Mouse (Mus musculus) gastrocnemius, postnatal 25 days (tissue): ENCODE measurements around the gene Crygf. TPM values are rescaled to one million over a fixed set of nuclear protein-coding genes. Genes with fewer than 3 reads are reported as not detected.
"Not testable (repeated sequence)": the region's sequence is repeated elsewhere in the genome, so short reads cannot be mapped to it uniquely, and the experiment has no call there.

Experiments used
- DNase-seq: peaks from one replicate; pipeline ENCODE4 v3.0.0; 2022
- long read RNA-seq, 2 experiments: library from polyadenylated mRNA; stranded (forward); transcript quantifications; one replicate each; pipeline ENCODE4 v2.0.0; 2021
- total RNA-seq, 2 experiments: library from RNA; stranded (reverse); gene quantifications; 1 replicate in 1 of 2; 2 replicates in 1 of 2; pipeline ENCODE4 v1.2.3; 2021

The Crygf gene
- not detected for total RNA-seq
- long read RNA-seq, experiment 1: 0 reads
- long read RNA-seq, experiment 2: 0 reads

DNA sequence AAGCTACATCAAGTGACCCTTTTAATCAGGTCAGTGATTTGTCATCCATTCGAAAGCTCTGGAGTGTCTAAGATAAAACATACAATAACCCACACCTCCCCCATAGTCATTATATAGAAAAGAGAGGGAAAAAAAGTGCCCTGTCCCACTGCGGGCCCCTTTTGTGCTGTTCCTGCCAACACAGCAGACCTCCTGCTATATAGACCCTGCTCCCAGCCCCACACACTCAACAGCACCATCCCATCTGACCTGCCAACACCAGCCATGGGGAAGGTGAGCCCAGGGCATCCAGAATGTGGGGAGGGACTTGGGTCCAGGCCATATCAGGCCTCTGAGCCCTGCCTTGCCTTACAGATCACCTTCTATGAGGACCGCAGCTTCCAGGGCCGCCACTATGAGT, at the start of gene Crygf:
Gene Crygf, plus strand, starts transcription at position 227 of the 400 bp plus-strand sequence.
- DNase-seq: no peak

DNA sequence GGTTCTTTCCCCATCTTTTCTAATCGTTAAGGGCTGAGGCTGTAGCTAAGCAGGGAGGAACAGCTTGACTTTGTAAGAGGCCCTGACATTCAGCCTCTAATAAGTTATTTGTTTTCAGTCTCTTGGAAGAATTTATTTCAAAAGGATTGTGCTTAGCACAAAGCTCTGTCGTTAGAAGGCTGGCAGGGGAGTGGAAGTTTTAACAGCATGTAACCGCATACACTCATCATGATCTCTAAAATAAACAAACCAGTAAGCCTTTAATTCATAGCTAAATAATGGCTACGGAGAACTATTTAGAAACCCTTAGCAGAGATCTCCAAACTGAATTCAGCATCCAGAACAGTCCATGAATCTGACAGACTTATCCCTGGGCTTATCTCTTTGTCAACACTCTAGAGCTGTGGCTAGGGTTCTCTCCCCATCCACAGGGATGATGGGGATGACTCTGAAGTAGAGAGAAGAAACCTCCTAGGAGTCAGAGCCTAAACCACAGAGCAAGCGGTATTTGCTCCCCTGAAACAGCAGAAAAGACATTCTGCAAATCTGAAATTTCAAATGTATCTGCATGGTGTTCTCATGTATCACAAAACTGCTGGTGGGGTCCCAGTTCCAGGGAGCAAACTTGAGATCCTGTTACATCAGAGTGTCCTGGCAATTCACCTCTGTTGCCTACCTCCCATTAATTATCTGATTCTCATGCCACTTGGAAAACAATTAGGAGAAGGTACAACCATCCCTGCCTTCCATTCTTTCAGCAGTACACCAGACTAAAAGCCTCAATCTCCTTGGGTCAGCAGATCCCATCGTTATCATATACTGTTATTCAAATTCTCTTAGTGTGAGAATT, 734 bp upstream of the Crygf start:
- no peak for DNase-seq

DNA sequence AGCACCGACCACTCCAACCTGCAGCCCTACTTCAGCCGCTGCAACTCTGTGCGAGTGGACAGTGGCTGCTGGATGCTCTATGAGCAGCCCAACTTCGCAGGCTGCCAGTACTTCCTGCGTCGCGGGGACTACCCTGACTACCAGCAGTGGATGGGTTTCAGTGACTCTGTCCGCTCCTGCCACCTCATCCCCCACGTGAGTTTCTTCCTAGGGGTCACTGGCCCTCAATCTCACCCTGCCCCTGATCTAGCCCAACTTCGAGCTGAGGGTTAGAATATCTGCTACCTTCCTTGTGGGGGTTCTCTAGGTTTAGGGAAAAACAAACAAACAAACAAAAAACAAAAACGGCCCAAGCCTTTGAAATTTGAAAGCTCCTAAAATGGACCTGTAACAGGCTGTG, 376 bp downstream of the Crygf start:
- DNase-seq: not testable (repeated sequence)

DNA sequence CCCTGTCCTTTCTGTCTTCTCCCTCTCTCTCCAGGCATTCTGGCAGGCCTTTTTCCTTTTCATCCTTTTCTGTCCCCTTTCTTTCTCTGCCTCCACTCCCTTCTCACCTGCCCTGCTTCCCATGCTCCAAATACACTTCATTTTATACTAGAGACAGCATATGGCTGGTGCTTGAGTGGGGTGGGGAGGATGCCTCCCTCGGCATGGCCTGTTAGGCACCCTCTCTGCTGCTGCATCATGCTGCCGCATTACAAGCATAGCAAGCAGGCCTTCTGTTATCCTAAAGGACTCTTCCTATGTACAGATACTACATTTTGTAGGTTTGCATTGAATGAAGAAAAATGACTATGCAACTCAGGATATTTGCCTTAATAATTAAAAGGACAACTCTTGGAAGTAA, 3.7 kb downstream of the Crygf start:
- DNase-seq: no peak

DNA sequence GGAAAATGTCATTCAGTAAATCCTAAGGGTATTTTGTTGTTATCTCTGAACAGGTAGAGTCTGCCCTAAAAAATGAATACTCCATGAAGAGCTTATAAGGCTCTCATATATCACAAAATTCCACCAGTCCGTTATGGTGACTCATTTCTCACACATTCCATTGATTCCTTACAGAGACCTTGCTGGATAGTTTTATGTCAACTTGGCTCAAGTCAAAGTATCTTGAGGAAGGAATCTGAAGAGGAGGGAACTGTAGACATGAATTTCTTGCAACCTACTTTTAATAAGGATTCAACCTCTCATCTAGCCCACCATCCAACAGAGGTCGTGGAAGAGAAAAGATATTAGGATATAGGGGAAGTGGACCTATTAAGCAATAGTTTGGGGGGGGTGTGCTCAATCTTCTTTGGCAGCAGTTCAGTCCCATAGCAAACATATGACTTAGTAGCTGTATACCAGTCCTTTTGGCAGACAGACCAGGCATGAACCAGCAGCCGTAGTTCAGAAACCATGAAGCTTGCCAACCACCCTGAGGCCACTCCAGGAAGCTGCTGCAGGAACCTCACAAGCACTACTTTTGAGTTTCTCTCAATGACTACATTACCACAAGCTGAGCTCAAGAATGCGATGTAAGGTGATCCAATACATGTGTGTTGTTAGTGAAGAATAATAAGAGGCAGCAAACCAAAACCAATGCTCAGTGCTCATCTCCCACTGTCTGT, 5.9 kb downstream of the Crygf start:
- DNase-seq: no peak

Other genes starting within 250 kb of the Crygf start
- 1 to 10 TPM; 3.3 to 4.0 TPM for gene Map2, start 248.8 kb downstream of the Crygf start, total RNA-seq